Mouse (Mus musculus): ENCODE data around the gene Gm48552. TPM values are rescaled to one million over a fixed set of nuclear protein-coding genes. Genes with fewer than 3 reads are reported as not detected.
A peak's percentile ranks its signal among the peaks of the same experiment; 100 is the strongest.

Gene Gm48552
- total RNA-seq, 2 experiments from 2014 or later, result 1.1 to 3.5 TPM

DNA sequence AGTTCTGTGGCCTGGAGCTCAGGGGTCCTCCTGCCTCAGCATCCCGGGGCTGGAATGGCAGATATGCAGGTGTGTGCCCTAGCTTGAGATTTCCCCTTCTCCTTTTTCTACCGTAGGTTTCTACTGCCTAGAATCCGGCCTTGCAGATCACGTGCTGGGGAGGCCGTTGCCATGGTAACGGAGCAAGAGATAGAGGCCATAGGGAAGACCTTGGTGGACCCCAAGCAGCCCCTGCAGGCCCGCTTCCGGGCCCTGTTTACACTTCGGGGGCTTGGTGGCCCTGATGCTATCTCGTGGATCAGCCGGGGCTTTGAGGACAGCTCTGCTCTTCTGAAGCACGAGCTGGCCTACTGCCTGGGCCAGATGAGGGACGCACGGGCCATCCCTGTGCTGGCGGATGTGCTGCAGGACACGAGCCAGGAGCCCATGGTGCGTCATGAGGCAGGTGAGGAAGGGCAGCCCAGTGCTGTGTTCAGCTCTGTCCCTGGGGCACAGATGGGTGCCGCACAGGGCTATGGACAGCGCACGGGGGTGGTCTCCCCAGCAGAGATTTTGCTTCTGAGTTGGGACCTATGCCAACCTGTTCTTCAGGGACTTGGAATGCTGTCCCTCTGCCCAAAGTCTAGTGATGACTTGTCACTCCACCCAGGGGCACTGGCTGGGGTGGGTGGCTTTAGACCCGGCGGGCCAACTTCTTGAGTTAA is 3.0 kb upstream of the Gm48552 start:
- DNase-seq (ENCODE audit: low spot score in 2 of 2), result no peak

GRCm38 (mm10) chr10:81387716-81388115 is 1.1 kb upstream of the Gm48552 start:
- DNase-seq (ENCODE audit: low spot score in 2 of 2), result no peak

- DNase-seq (ENCODE audit: low spot score in 2 of 2), result no peak
Measured at GRCm38 (mm10) chr10:81389373-81389772, 568 bp downstream of the Gm48552 start.

GRCm38 (mm10) chr10:81389801-81390677 is 1.2 kb downstream of the Gm48552 start:
- DNase-seq (ENCODE audit: low spot score in 2 of 2), result peak; percentile 88

- DNase-seq (ENCODE audit: low spot score in 2 of 2), result no peak
Measured at GRCm38 (mm10) chr10:81390678-81390965, 1.8 kb downstream of the Gm48552 start.

GRCm38 (mm10) chr10:81392270-81392669 is 3.5 kb downstream of the Gm48552 start:
- DNase-seq (ENCODE audit: low spot score in 2 of 2), result no peak

GRCm38 (mm10) chr10:81392781-81393185 is 4.0 kb downstream of the Gm48552 start, which contains the start of gene Smim24:
Gene Smim24, plus strand, starts transcription at chr10:81393051.
- DNase-seq (ENCODE audit: low spot score in 2 of 2), result no peak

- no peak for DNase-seq (ENCODE audit: low spot score in 2 of 2)
Measured at GRCm38 (mm10) chr10:81393456-81394063, 4.8 kb downstream of the Gm48552 start.

DNA sequence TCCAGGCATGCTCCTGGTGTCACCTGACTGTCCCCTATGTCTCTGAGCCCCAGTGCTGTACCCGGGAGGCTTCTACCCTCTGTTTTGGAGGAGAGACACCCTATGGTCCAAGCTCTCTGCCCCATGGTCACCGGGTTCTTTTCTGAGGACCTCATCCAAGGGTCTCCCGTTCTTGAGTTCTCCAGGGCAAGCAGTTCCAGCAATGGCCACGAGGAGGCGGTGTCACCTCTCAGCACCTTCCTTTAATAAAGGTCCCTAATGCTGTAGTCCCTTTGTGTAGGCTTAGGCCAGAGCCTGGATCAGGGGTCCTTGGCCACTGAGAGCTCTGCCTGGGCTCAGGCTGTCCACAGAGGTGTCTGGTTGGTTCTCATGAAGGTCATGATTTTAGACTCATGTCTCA is 6.3 kb downstream of the Gm48552 start:
- DNase-seq (ENCODE audit: low spot score in 2 of 2), result peak; percentile 83 to 85

- DNase-seq (ENCODE audit: low spot score in 2 of 2), result no peak
Measured at GRCm38 (mm10) chr10:81395865-81396264, 7.1 kb downstream of the Gm48552 start.

GRCm38 (mm10) chr10:81396749-81397148 is 7.9 kb downstream of the Gm48552 start:
- no peak for DNase-seq (ENCODE audit: low spot score in 2 of 2)

GRCm38 (mm10) chr10:81399296-81399695 is 10.5 kb downstream of the Gm48552 start:
- DNase-seq (ENCODE audit: low spot score in 2 of 2), result no peak

DNA sequence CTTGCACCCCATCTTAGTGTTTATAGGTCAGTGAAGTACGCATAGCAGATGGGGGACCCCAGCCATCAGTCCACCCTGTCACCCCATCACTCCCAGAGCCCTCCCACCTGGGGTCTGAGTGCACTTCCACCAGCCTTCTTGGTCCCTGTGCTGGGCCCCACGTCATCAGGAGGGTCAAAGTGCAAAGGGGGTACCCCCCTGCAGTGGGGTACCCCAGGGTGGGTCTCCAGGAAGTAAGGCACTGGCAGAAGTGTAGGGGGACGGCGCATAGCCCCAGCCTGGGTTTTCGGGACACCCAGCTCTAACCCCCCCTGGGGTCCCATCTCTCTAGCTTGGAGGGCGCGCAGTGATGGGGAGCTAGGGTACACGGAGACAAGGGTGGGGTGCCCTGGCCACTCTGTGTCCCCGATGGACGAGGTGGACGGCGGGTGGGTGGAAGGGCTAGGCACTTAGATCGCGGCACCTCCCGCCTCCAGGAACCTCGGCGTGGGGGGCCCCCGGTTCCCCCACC is 11.0 kb downstream of the Gm48552 start:
- no peak for DNase-seq (ENCODE audit: low spot score in 2 of 2)

GRCm38 (mm10) chr10:81400371-81401204 is 11.8 kb downstream of the Gm48552 start:
- no peak for DNase-seq (ENCODE audit: low spot score in 2 of 2)

DNA sequence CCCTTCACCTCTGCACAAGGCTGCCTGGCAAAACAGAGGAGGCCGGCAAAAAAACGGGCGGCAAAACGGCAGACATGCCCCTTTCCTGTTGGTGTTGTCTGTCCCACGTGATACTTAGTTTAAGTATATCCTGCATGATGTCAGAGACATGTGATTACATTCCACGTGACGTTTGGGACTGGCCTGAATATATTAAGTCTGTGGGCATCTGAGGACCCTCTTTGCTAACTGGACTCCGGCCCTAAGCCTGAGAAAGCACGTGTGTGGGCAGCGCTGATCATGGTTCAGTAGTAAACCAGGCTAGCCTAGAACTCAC is 12.4 kb downstream of the Gm48552 start:
- no peak for DNase-seq (ENCODE audit: low spot score in 2 of 2)

GRCm38 (mm10) chr10:81401521-81402226 is 12.9 kb downstream of the Gm48552 start:
- DNase-seq (ENCODE audit: low spot score in 2 of 2), result peak in 1 of 2 experiments; percentile 68

DNA sequence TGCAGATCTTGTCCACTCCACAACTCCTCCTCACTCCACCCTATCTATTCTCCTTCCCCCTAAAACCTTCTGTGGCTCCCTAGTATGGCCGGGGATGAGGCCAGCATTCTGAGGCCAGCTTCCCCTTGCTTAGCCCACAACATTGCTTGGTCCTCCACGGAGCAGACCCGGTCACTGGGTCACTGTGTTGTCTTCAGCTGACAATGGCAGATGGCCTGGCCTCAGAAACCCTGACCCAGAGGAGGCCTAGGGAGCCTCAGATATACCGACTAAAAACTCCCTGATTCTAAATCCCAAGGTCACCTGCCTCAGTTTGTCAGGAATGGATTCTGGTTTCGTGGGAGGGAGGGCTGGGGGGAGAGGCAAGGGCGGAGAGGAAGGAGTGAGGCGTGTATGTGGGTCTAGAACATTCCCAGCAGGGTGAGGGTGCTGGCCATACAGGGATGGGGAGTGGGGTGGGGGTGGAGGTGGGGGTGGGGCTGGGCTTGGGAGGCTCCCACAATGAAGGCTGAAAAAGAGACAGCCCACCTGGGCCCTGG is 13.5 kb downstream of the Gm48552 start:
- no peak for DNase-seq (ENCODE audit: low spot score in 2 of 2)

- DNase-seq (ENCODE audit: low spot score in 2 of 2), result no peak
Measured at GRCm38 (mm10) chr10:81403511-81403910, 14.7 kb downstream of the Gm48552 start.

DNA sequence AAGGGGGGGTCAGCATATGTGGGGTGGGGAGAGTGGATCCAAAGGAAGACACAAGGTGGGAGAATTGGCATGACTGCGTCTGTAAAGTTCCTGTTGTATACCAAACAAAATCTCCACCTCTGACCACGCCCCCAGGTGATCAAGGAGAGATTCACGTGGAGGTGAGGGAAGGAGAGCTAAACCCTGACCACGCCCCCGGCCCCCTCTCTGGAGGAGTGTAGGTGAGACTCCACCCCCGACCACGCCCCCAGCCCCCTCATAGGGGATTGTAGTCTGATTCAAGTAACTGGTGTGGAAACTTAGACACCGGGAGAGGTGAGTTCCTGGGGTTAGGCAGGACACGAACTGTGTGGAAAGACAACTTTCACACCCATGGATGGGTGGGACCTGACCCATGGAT is 15.3 kb downstream of the Gm48552 start:
- no peak for DNase-seq (ENCODE audit: low spot score in 2 of 2)

DNA sequence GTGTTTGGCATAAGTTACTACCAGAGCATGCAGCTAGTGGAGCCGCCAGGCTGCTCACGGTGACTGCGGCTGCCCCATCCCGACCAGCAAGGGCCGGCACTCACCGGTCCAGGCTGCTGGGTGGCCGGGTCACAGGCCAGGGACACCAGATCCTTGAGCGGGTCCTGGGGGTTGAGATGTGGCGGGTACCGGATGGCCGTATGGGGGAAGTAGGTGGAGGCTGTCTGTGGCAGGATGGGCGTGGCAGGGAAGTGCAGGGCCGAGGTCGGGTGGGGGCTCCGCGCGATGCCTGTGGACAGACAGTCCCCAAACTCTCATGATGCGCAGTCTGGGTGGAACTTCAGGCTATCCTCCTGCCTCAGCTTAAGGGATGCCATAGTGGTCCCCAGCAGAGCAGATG is 15.9 kb downstream of the Gm48552 start:
- DNase-seq (ENCODE audit: low spot score in 2 of 2), result no peak

All from layer of hippocampus, postnatal 10 days (tissue).